18 mouse cellular contexts compared by ENCODE assay signal in the genomic region with DNA sequence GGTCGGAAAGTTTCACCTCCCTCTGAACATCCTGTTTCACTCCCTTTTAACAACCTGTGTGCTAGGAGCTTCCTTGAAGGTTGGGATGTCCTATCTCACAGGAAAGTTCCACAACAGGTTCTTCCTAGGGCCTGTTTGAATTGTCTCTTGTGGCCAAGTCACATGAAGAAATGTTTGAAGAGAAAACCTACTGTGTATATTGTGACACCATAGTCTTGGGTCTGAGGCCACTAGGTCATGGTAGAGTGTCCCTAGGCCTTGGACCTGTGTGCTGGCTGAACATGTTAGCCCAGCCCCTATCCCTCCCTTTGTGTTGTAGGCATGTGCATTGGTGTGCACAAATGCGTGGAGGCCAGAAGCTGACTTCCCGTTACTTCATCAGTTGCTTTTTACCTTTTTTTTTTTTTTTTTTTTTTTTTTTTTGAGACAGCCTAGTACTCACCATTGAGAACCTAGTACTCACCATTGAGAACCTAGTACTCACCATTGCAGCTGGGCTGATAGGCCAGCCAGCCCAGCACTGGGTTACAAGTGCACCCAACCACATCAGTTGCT. TPM values are rescaled to one million over a fixed set of nuclear protein-coding genes. Genes with fewer than 3 reads are reported as not detected.
DNase-seq lines count a peak whose midpoint lies in the region; ATAC-seq and TF ChIP-seq lines count a peak whose summit lies in the region.
"Had no signal": no experiment of that assay in that cellular context is flagged by ENCODE, and none has a peak within 500 bp of the region (broad histone marks: within the 10 kb centered on the region; RNA-seq: fewer than 3 reads in every experiment).

No protein-coding gene starts in this region.

- no peak overlapping the region; the same call in 1 of the 2 replicates for H3K4me2 ChIP-seq in heart, embryonic 15.5 days
- no peak overlapping the region for H3K4me2 ChIP-seq in stomach, embryonic 16.5 days (ENCODE audit: low read depth, low read length)
- no peak overlapping the region for H3K4me2 ChIP-seq in stomach, postnatal 0 days (replicated peaks; ENCODE audit: low read depth)
- peak overlapping the region; percentile 17; the same call in 1 of the 2 replicates for H3K4me2 ChIP-seq in liver, embryonic 11.5 days
- H3K4me2 ChIP-seq: forebrain, embryonic 12.5 days; hindbrain, embryonic 14.5 days; intestine, embryonic 15.5 days; kidney, embryonic 15.5 days; lung, embryonic 14.5 days had no signal

- TF ChIP-seq EP300 in stomach, postnatal 0 days (optimal IDR thresholded peaks at IDR 0.05): no peak

- WGBS in heart, embryonic 15.5 days: 81% methylated on average over 3 of the region's 3 CpGs
- WGBS in stomach, embryonic 16.5 days: 81% methylated on average over 3 of the region's 3 CpGs
- 67% methylated on average over 3 of the region's 3 CpGs for WGBS in stomach, postnatal 0 days
- 89% methylated on average over 3 of the region's 3 CpGs for WGBS in liver, embryonic 11.5 days

- H3K27me3 ChIP-seq in heart, embryonic 15.5 days: no peaks in the 10 kb centered on the region
- H3K27me3 ChIP-seq in stomach, embryonic 16.5 days (ENCODE audit: control insufficient read depth, insufficient read depth, low read length): no peaks in the 10 kb centered on the region
- no peaks in the 10 kb centered on the region for H3K27me3 ChIP-seq in stomach, postnatal 0 days (ENCODE audit: control insufficient read depth, insufficient read depth, low read length)
- no peaks in the 10 kb centered on the region for H3K27me3 ChIP-seq in liver, embryonic 11.5 days (replicated peaks; ENCODE audit: control insufficient read depth, insufficient read depth, low read length)
- H3K27me3 ChIP-seq: forebrain, embryonic 12.5 days; intestine, embryonic 15.5 days; kidney, embryonic 15.5 days had no signal

- no peak for ATAC-seq in heart, embryonic 15.5 days (replicated peaks; ENCODE audit: insufficient number of reproducible peaks, insufficient read depth, low FRiP score, low read depth)
- no peak for ATAC-seq in stomach, embryonic 16.5 days (ENCODE audit: insufficient read depth, low FRiP score)
- no peak for ATAC-seq in stomach, postnatal 0 days (ENCODE audit: low FRiP score, low TSS enrichment)
- ATAC-seq in liver, embryonic 11.5 days (replicated peaks; ENCODE audit: low FRiP score): no peak
- ATAC-seq: CD4-positive, CD25-positive, alpha-beta regulatory T cell, adult 4 months; intestine, embryonic 15.5 days had no signal

- H3K9ac ChIP-seq in heart, embryonic 15.5 days: no peak overlapping the region
- H3K9ac ChIP-seq in stomach, embryonic 16.5 days (ENCODE audit: low read length): 0 out of 2 replicates have a peak overlapping the region, but pooled peaks have one; percentile 44
- no peak overlapping the region for H3K9ac ChIP-seq in stomach, postnatal 0 days (ENCODE audit: low read length)
- H3K9ac ChIP-seq in liver, embryonic 11.5 days (ENCODE audit: low read depth, low read length): no peak overlapping the region
- H3K9ac ChIP-seq: forebrain, embryonic 12.5 days; hindbrain, embryonic 14.5 days; intestine, embryonic 15.5 days; kidney, embryonic 15.5 days; lung, embryonic 14.5 days had no signal

- H3K9me3 ChIP-seq in heart, embryonic 15.5 days (replicated peaks): no peaks in the 10 kb centered on the region
- H3K9me3 ChIP-seq in stomach, embryonic 16.5 days (replicated peaks; ENCODE audit: control insufficient read depth, low read length): no peaks in the 10 kb centered on the region
- no peaks in the 10 kb centered on the region for H3K9me3 ChIP-seq in stomach, postnatal 0 days (ENCODE audit: control insufficient read depth, low read length)
- no peaks in the 10 kb centered on the region for H3K9me3 ChIP-seq in liver, embryonic 11.5 days (ENCODE audit: control insufficient read depth, low read length)
- H3K9me3 ChIP-seq: forebrain, embryonic 12.5 days; intestine, embryonic 15.5 days; kidney, embryonic 15.5 days had no signal

- no peak overlapping the region for H3K4me3 ChIP-seq in heart, embryonic 15.5 days
- H3K4me3 ChIP-seq in stomach, embryonic 16.5 days (replicated peaks; ENCODE audit: low read length): no peak overlapping the region
- no peak overlapping the region for H3K4me3 ChIP-seq in stomach, postnatal 0 days (ENCODE audit: low read depth, low read length)
- no peak overlapping the region for H3K4me3 ChIP-seq in liver, embryonic 11.5 days (ENCODE audit: low read depth, low read length)
- H3K4me3 ChIP-seq: forebrain, embryonic 12.5 days; intestine, embryonic 15.5 days; kidney, embryonic 15.5 days had no signal

- peaks cover 78% of the 10 kb centered on the region for H3K4me1 ChIP-seq in heart, embryonic 15.5 days (replicated peaks)
- H3K4me1 ChIP-seq in stomach, embryonic 16.5 days (ENCODE audit: control insufficient read depth, insufficient read depth, low read length): peaks cover 43% of the 10 kb centered on the region
- H3K4me1 ChIP-seq in stomach, postnatal 0 days (replicated peaks; ENCODE audit: control insufficient read depth, insufficient read depth): peaks cover 14% of the 10 kb centered on the region
- peaks cover 49% of the 10 kb centered on the region for H3K4me1 ChIP-seq in liver, embryonic 11.5 days (replicated peaks; ENCODE audit: control insufficient read depth, insufficient read depth, low read length)

- DNase-seq in heart, adult 11 months: no peak
- no peak for DNase-seq in stomach, postnatal 0 days (ENCODE audit: low spot score)
- DNase-seq in liver, embryonic 11.5 days (ENCODE audit: low spot score): no peak
- no peak for DNase-seq in thymus, adult 18-20 months
- DNase-seq in embryo, embryonic 9.5 days (ENCODE audit: extremely low spot score): no peak
- DNase-seq: cerebellum, postnatal 10 days; embryo, embryonic 11 days; lung, embryonic 14.5 days; midbrain, embryonic 14.5 days; right cerebral cortex, postnatal 4 days; thymus, postnatal 14 days had no signal

- H3K36me3 ChIP-seq in heart, embryonic 15.5 days: no peaks in the 10 kb centered on the region
- no peaks in the 10 kb centered on the region for H3K36me3 ChIP-seq in stomach, embryonic 16.5 days (ENCODE audit: control insufficient read depth, insufficient read depth, low read length)
- peaks cover 2% of the 10 kb centered on the region; the same call in 1 of the 2 replicates for H3K36me3 ChIP-seq in stomach, postnatal 0 days (ENCODE audit: control insufficient read depth, insufficient read depth, low read length)
- H3K36me3 ChIP-seq in liver, embryonic 11.5 days (ENCODE audit: control insufficient read depth, insufficient read depth, low read length): peaks cover 13% of the 10 kb centered on the region; the same call in 1 of the 2 replicates

- peak overlapping the region; percentile 69 for H3K27ac ChIP-seq in heart, embryonic 15.5 days
- no peak overlapping the region; the same call in 1 of the 2 replicates for H3K27ac ChIP-seq in stomach, embryonic 16.5 days (ENCODE audit: low read length)
- no peak overlapping the region for H3K27ac ChIP-seq in stomach, postnatal 0 days (replicated peaks)
- no peak overlapping the region for H3K27ac ChIP-seq in liver, embryonic 11.5 days (ENCODE audit: low read depth, low read length)
- H3K27ac ChIP-seq: hindbrain, embryonic 14.5 days; intestine, embryonic 15.5 days; kidney, embryonic 15.5 days had no signal

- TF ChIP-seq CTCF in stomach, postnatal 0 days (IDR thresholded peaks at IDR 0.05; ENCODE audit: low read depth): no peak

RNA-seq across cellular contexts. Expression of a gene that starts 4.2 kb away (rescaled TPM):
- 132 and 146 TPM in 2 replicates for polyA plus RNA-seq in heart, embryonic 15.5 days (2015; fragmentation: Nextera tagmentation; extraction: Ambion mirVana)
- polyA plus RNA-seq in stomach, embryonic 16.5 days (2015; fragmentation: Nextera tagmentation; extraction: Ambion mirVana): 136 and 142 TPM in 2 replicates
- polyA plus RNA-seq in stomach, postnatal 0 days (2015; fragmentation: Nextera tagmentation; extraction: Ambion mirVana): 132 and 133 TPM in 2 replicates
- polyA plus RNA-seq in liver, embryonic 11.5 days (2014; fragmentation: Nextera tagmentation; extraction: Ambion mirVana): 208 and 209 TPM in 2 replicates

RNA-seq across cellular contexts. Expression of a gene that starts 55.9 kb away (rescaled TPM):
- polyA plus RNA-seq in heart, embryonic 15.5 days (2015; fragmentation: Nextera tagmentation; extraction: Ambion mirVana): 32.4 and 38.9 TPM in 2 replicates
- 56.2 and 58.3 TPM in 2 replicates for polyA plus RNA-seq in stomach, embryonic 16.5 days (2015; fragmentation: Nextera tagmentation; extraction: Ambion mirVana)
- polyA plus RNA-seq in stomach, postnatal 0 days (2015; fragmentation: Nextera tagmentation; extraction: Ambion mirVana): 24.0 TPM in 2 replicates
- 46.0 and 50.4 TPM in 2 replicates for polyA plus RNA-seq in liver, embryonic 11.5 days (2014; fragmentation: Nextera tagmentation; extraction: Ambion mirVana)
